Mouse (Mus musculus): ENCODE data around the gene Ess2.

Gene Ess2

DNA sequence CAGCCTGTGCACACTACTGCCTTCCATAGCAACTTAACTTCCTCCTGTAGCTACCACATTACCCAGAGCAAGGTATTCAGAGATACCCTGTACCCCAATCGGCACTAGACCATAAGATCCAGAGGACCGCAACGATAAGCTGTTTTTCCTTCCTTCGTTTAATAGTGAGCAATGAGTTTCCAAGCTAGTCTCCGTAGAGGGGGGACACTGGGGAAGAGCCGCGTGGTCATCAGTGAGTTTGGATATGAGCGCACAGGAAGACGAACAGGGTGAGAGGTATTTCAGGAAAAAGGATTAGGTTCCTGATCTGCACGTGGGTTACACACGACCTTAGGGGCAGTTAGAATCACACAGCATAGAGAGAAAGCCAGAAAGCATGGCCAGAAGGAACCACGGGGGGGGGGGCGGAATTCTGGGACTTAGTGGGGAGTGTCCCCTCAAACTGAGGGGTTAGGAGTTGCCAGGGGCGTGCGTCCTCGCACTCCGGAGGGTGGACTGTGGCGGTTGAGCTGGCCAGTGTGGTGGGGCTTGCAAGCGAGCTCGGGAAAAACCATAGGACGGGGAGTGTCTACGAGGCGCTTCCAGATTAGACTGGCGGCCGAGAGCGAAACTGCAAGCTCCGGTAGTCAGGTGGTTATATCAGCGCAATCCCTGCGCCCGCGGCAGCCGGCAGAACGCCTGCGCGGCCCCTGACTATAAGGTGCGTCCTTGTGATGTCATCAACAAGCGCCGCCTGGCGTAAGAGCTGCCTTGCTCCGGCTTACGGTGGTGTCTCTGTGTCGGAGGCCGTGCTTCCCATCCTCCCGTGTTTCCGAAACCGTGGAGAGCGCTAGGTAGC is 10.4 kb upstream of the Ess2 start:
- peak; percentile 98 to 99 for DNase-seq

- DNase-seq = no peak
Measured at GRCm38 (mm10) chr16:17920586-17920985, 9.4 kb upstream of the Ess2 start.

DNA sequence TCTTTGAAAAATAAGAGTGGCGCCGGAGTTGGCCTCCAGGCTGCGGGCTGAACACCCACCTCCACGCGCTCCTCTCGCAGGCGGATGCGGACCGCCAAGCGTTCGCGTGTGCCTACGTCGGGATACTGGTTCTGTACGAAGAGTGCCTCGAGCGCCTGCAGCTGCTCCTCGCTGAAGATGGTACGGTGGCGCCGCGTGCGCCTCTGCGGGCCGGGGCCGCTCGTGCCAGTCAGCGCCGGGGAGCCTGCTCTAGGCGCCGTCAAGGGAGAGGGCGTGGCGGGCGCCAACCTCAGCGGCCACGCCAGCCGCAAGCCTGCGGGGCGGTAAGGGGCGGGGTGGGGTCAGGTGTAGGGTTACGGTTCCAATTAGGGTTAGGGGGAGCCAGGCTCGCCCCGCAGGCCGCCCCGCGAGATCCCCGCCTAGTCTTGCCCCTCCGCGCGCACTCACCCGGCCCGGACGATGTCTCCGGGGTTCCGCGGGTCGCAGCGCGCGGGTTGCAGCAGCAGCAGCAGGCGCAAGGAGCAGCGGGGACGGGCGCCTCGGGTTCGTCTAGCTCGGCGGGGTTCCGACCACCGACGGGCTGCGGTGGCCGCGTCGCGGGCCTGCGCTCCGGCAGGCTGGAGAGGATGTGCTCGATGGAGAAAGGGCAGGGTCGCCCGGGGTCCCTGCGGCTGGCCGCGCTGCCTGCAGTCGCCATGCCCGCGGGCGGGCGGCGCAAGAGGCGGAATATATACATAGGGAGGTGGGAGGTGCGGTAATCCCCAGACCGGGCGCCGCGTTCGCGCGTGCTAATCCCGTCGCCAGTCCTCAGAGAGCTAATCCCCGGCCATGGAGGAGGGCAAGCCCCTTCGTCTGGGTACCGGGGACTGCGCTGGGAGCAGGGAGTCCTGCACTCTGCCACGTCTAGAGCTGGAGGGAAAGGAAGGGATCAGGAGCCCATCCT is 3.4 kb upstream of the Ess2 start, which contains the start of gene Gsc2:
Gsc2 (minus strand) TSS at position 753 of the 943 bp plus-strand sequence.
- DNase-seq = no peak

GRCm38 (mm10) chr16:17898462-17898861 is 12.7 kb downstream of the Ess2 start, which contains the start of the genes Dgcr2 and Tssk2:
Gene Dgcr2 (minus strand): TSS chr16:17898562.
Gene Tssk2 (plus strand): TSS chr16:17898637.
- DNase-seq = no peak

DNA sequence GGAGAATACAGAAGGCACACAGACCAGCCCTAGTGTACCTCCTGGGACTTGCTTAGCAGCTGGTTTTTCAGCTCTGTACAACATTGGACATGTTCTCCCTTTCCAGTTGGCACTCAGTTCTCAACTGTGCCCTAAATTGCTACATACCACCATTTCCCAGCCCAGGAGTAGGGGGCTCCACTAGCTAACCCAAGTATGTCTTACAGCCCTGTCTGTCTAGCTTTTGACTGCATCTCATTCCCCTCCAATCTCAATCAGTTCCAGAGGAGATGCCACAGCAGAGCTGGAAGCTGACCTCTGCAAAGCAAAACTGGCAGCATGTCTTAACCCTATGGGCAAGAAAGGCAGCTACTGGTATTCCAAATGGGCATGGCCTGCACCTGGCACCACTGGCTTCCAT is 15.1 kb downstream of the Ess2 start:
- no peak for DNase-seq

DNA sequence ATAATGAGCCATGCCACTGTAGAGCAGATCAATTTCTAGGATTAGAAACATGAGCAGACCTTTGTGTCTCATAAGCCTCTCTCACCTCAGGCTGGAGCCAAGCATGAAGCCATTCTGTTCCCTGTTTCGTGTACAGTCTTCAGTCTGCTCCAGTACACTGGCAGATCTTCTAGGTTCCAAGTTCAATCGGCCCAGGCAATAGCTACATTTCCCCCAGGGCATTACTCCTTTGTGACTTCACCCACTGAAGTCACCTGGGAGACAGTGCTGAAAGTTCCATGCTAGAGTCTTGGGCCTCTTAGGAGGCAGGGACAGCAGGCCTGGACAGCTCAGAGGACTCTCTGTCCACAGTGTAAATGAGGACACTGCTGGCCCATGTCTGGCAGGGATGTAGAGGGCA is 17.2 kb downstream of the Ess2 start, which contains the start of gene Tssk1:
Tssk1 (plus strand) TSS at position 301 of the 400 bp plus-strand sequence.
- no peak for DNase-seq

DNA sequence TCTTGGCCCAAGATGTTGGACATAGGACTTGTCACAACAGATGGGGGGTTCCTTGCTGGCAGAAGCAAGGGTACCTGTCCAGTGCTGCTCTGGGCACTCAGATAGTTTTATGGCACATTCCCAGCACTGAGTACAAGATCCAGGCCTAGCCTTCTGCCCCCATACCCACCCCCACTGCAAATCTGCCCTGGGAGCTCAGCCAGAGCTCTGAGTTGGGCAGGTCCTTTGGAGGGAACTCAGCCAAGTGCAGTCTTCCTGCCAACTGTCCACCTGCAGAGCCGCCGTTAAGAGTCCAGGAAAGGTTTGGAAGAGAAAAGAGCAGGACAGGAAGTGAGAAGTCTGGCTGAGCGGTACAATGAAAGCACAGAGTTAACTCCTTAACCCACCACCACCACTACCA is 18.5 kb downstream of the Ess2 start:
- peak; percentile 93 to 95 for DNase-seq

- DNase-seq = peak; percentile 100
Measured at GRCm38 (mm10) chr16:17891567-17891959, 19.6 kb downstream of the Ess2 start, which contains the start of gene Gm20518. Gene Gm20518 (minus strand): TSS chr16:17891671.

- DNase-seq = peak; percentile 97
Measured at GRCm38 (mm10) chr16:17890917-17891566, 20.1 kb downstream of the Ess2 start.

DNA sequence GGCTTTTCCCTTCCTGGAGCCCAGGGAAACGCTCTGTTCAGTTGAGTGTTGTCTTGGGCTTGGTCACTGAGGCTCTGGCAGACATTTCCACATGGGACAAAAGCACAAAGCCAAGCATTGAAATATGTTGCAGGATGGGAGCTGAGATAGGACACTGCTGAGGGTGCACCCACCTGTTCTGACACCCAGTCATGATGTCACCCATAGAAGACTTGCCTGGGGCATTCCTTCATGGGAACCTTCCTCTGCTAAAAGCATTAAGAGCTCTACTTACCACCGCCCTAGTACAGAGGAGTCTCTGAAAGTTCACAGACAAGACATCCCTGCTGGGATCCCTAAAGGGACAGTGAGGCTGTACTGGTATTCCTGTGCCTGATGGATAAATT is 20.8 kb downstream of the Ess2 start:
- DNase-seq = peak in 1 of 2 experiments; percentile 46

- DNase-seq = peak; percentile 39 to 44
Measured at GRCm38 (mm10) chr16:17889689-17890341, 21.3 kb downstream of the Ess2 start.

- no peak for DNase-seq
Measured at GRCm38 (mm10) chr16:17884116-17884515, 27.0 kb downstream of the Ess2 start.

DNA sequence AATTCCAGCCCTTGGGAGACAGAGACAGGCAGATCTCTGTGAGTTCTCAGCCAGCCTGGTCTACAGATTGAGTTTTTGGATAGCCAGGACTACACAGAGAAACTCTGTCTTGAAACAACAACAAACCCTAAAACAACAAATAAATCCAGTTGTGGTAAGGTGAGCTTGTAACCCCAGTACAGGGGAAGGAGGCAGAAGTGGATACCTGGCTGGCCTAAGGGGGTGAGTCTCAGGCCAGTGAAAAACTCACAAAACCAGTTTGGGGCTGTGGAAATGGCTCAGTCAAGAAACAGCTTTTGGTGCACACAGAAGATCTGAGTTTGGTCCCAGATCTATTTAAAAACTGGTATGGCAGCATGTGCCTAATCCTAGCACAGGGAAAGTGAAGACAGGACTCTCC is 29.0 kb downstream of the Ess2 start:
- no peak for DNase-seq

DNA sequence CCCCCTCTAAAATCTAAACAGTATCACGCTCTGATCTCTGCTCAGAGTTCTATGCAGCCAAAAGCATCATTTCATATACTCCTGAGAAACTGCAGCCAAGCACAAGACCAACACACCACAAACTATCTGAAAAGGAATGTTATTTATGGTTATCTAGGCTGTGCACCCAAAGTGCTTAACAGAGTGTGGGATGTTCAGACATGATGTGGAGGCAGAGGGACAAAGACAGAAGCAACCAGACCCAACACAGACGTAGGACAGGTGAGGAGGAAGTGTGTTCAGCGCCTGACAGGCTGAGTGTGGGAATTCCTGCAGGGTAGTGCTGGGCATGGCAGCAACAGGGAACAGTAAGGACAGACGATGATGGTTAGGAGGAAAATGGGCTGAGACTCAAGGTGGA is 31.6 kb downstream of the Ess2 start:
- no peak for DNase-seq

GRCm38 (mm10) chr16:17876096-17876495 is 35.1 kb downstream of the Ess2 start:
- no peak for DNase-seq

- no peak for DNase-seq
Measured at GRCm38 (mm10) chr16:17875174-17875573, 36.0 kb downstream of the Ess2 start.

GRCm38 (mm10) chr16:17872995-17873394 is 38.2 kb downstream of the Ess2 start:
- no peak for DNase-seq

GRCm38 (mm10) chr16:17871248-17871647 is 39.9 kb downstream of the Ess2 start:
- DNase-seq = no peak

DNA sequence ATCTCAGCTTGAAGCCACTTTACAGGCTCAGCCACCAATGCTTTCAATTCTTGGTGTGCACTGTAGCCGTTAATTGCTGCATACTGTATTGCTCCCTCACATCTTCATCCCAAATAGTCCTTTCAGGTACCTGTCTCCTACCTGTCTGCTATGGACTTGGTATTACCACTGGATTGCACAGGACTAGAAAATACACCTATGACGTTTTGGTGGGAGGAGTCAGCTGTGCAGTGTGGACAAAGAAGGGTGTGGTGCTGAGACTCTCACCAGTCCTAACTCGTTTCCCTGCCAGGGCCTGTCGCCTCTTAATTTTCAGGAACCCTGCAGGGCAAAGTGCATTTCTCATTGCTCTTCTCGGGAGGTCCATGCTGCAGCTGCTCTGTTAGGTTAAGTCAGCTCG is 45.4 kb downstream of the Ess2 start:
- peak in 1 of 2 experiments; percentile 23 for DNase-seq

- DNase-seq = no peak
Measured at GRCm38 (mm10) chr16:17865293-17865692, 45.9 kb downstream of the Ess2 start.

DNA sequence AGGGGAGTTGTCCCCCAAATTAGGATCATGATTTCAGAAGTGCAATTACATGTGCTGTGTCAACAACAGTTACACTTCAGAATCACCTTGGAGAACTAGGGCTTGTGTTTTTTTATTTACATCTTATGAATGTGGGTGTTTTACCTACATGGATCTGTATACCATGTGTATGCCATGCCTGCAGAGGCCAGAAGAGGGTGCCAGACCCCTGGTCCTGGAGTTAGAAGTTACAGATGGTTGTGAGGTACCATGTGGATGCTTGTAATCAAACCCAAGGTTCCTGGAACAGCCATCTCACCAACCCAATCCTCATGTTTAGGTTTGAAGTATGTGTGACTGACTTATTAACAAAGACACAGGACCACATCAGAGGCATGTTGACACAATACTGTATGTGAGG is 52.6 kb downstream of the Ess2 start:
- peak; percentile 59 to 64 for DNase-seq

DNA sequence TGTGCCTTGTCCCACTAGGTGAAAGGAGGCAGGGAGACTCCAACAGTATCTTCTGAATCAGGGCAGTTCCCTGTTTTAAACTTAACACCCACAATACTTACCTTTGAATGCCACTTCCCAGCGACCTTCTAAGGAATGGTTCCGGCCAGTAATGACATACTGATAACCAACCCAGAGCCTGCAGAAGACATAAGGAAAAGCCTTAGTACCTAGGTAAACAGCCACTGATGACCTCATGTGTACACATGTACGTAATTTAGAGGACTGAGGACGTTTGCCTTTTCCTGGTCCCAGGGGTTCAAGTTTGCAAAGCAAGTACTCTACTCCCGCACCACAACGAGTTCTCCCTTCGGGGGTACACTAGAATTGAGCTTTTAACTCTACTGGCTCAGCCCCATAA is 54.0 kb downstream of the Ess2 start:
- no peak for DNase-seq
